Mouse (Mus musculus): ENCODE data around the gene Ift43.

Ift43 gene

GRCm38 (mm10) chr12:86075358-86075757 is 7.0 kb upstream of the Ift43 start:
- CTCF ChIA-PET, result interaction anchor here in 3 of 4 experiments (0.7 to 2.2 kb wide), 6 partner anchors 122 to 234 kb away, joined by 3 to 11 read pairs (median 6); no protein-coding TSS in a partner anchor
- POLR2A ChIA-PET, result interaction anchor here in 1 of 4 experiments (1.4 to 1.9 kb wide), 5 partner anchors 7 to 123 kb away, joined by 3 to 4 read pairs (median 4); no protein-coding TSS in a partner anchor

- CTCF ChIA-PET, result interaction anchor here (0.5 to 2.2 kb wide), 17 partner anchors 40 to 594 kb away, joined by 3 to 11 read pairs (median 4); no protein-coding TSS in a partner anchor
- POLR2A ChIA-PET, result interaction anchor here in 1 of 4 experiments (0.6 to 1.9 kb wide), 6 partner anchors 8 to 859 kb away, joined by 3 to 5 read pairs (median 4); no protein-coding TSS in a partner anchor
Observed at GRCm38 (mm10) chr12:86076321-86076901, 5.9 kb upstream of the Ift43 start.

GRCm38 (mm10) chr12:86077322-86077721 is 5.0 kb upstream of the Ift43 start:
- ChIA-PET CTCF (interaction anchor here in 3 of 4 experiments (1.1 to 2.1 kb wide), 5 partner anchors 52 to 228 kb away, joined by 4 to 13 read pairs (median 7); no protein-coding TSS in a partner anchor), POLR2A (interaction anchor here in 1 of 4 experiments (0.9 kb wide), 1 partner anchor 10 kb away, joined by 3 read pairs; no protein-coding TSS in a partner anchor)

GRCm38 (mm10) chr12:86077736-86078135 is 4.6 kb upstream of the Ift43 start:
- ChIA-PET POLR2A (interaction anchor here in 2 of 4 experiments (0.7 to 1.6 kb wide), 5 partner anchors 9 to 218 kb away, joined by 3 to 5 read pairs (median 4); no protein-coding TSS in a partner anchor), CTCF (interaction anchor here in 3 of 4 experiments (0.6 to 2.1 kb wide), 10 partner anchors 25 to 348 kb away, joined by 3 to 13 read pairs (median 4); no protein-coding TSS in a partner anchor)

GRCm38 (mm10) chr12:86078176-86078552 is 4.2 kb upstream of the Ift43 start:
- ChIA-PET CTCF (interaction anchor here (0.6 to 2.1 kb wide), 23 partner anchors 10 to 351 kb away, joined by 3 to 13 read pairs (median 4); no protein-coding TSS in a partner anchor), POLR2A (interaction anchor here (0.7 to 1.6 kb wide), 10 partner anchors 9 to 219 kb away, joined by 3 to 5 read pairs (median 3); no protein-coding TSS in a partner anchor)

GRCm38 (mm10) chr12:86078553-86079201 is 3.7 kb upstream of the Ift43 start, which contains the start of gene Tgfb3:
Gene Tgfb3, minus strand, starts transcription at chr12:86079041.
- CTCF ChIA-PET, result interaction anchor here (0.6 to 2.1 kb wide), 36 partner anchors 9 to 867 kb away, joined by 3 to 13 read pairs (median 4); no protein-coding TSS in a partner anchor
- POLR2A ChIA-PET, result interaction anchor here (0.7 to 1.6 kb wide), 9 partner anchors 9 to 219 kb away, joined by 3 to 5 read pairs (median 3); no protein-coding TSS in a partner anchor

GRCm38 (mm10) chr12:86079202-86079667 is 3.1 kb upstream of the Ift43 start:
- CTCF ChIA-PET, result interaction anchor here (0.6 to 2.1 kb wide), 30 partner anchors 11 to 866 kb away, joined by 3 to 13 read pairs (median 4); no protein-coding TSS in a partner anchor

GRCm38 (mm10) chr12:86085873-86086272 is 3.5 kb downstream of the Ift43 start:
- ChIA-PET POLR2A (interaction anchor here in 2 of 4 experiments (0.5 to 1.2 kb wide), 2 partner anchors 37 to 927 kb away, joined by 3 to 8 read pairs; no protein-coding TSS in a partner anchor), CTCF (no interaction called here)

More at GRCm38 (mm10) chr12:86079202-86079667, 3.1 kb upstream of the Ift43 start:
- POLR2A ChIA-PET, result interaction anchor here in 3 of 4 experiments (0.6 to 1.6 kb wide), 5 partner anchors 12 to 1124 kb away, joined by 3 to 5 read pairs (median 3); no protein-coding TSS in a partner anchor

GRCm38 (mm10) chr12:86086550-86086949 is 4.2 kb downstream of the Ift43 start:
- CTCF ChIA-PET, result no interaction called here
- POLR2A ChIA-PET, result interaction anchor here in 2 of 4 experiments (0.7 to 1.6 kb wide), 7 partner anchors 8 to 300 kb away, joined by 3 to 12 read pairs (median 3); no protein-coding TSS in a partner anchor

GRCm38 (mm10) chr12:86088042-86088441 is 5.7 kb downstream of the Ift43 start:
- ChIA-PET POLR2A (interaction anchor here in 2 of 4 experiments (0.7 to 1.6 kb wide), 8 partner anchors 10 to 634 kb away, joined by 3 to 6 read pairs (median 4); no protein-coding TSS in a partner anchor), CTCF (interaction anchor here in 2 of 4 experiments (0.6 kb wide), 2 partner anchors 10 to 91 kb away, joined by 3 to 4 read pairs; no protein-coding TSS in a partner anchor)

GRCm38 (mm10) chr12:86090764-86091163 is 8.4 kb downstream of the Ift43 start:
- POLR2A ChIA-PET, result interaction anchor here in 1 of 4 experiments (0.6 kb wide), 1 partner anchor 1327 kb away, joined by 3 read pairs; no protein-coding TSS in a partner anchor
- CTCF ChIA-PET, result interaction anchor here in 1 of 4 experiments (0.6 kb wide), 1 partner anchor 12 kb away, joined by 3 read pairs; no protein-coding TSS in a partner anchor

- ChIA-PET CTCF (interaction anchor here in 2 of 4 experiments (0.7 to 0.8 kb wide), 3 partner anchors 9 to 136 kb away, joined by 3 to 6 read pairs (median 4); partner anchors contain the start of gene Ift43 (in 1 of the 2)), POLR2A (interaction anchor here in 3 of 4 experiments (0.6 to 1.2 kb wide), 3 partner anchors 9 to 1326 kb away, joined by 3 read pairs; partner anchors contain the start of gene Ift43 (in 1 of the 3))
Observed at GRCm38 (mm10) chr12:86091601-86092132, 9.3 kb downstream of the Ift43 start.

GRCm38 (mm10) chr12:86094075-86094474 is 11.7 kb downstream of the Ift43 start:
- POLR2A ChIA-PET, result interaction anchor here in 1 of 4 experiments (0.6 kb wide), 1 partner anchor 439 kb away, joined by 3 read pairs; no protein-coding TSS in a partner anchor
- CTCF ChIA-PET, result no interaction called here

- POLR2A ChIA-PET, result interaction anchor here in 1 of 4 experiments (0.8 kb wide), 1 partner anchor 15 kb away, joined by 3 read pairs; no protein-coding TSS in a partner anchor
Observed at GRCm38 (mm10) chr12:86095806-86096205, 13.5 kb downstream of the Ift43 start.

GRCm38 (mm10) chr12:86097781-86098180 is 15.4 kb downstream of the Ift43 start:
- ChIA-PET POLR2A (interaction anchor here in 1 of 4 experiments (0.5 to 0.7 kb wide), 2 partner anchors 22 to 164 kb away, joined by 3 read pairs; no protein-coding TSS in a partner anchor), CTCF (no interaction called here)

More at GRCm38 (mm10) chr12:86095806-86096205, 13.5 kb downstream of the Ift43 start:
- CTCF ChIA-PET, result no interaction called here

GRCm38 (mm10) chr12:86100711-86101110 is 18.4 kb downstream of the Ift43 start:
- POLR2A ChIA-PET, result interaction anchor here in 2 of 4 experiments (0.6 to 1.2 kb wide), 3 partner anchors 8 to 812 kb away, joined by 3 to 5 read pairs (median 3); no protein-coding TSS in a partner anchor
- CTCF ChIA-PET, result no interaction called here

- CTCF ChIA-PET, result interaction anchor here in 2 of 4 experiments (0.6 to 1.4 kb wide), 3 partner anchors 12 to 284 kb away, joined by 3 to 4 read pairs (median 3); partner anchors contain the start of gene Tgfb3 (in 1 of the 2)
- POLR2A ChIA-PET, result interaction anchor here in 3 of 4 experiments (0.5 to 0.6 kb wide), 3 partner anchors 23 to 872 kb away, joined by 3 to 4 read pairs (median 3); no protein-coding TSS in a partner anchor
Observed at GRCm38 (mm10) chr12:86102686-86103085, 20.3 kb downstream of the Ift43 start.

Data from embryonic stem cell, embryonic (primary cell).